Mouse (Mus musculus): Measurements from ENCODE around the gene Gde1. TPM values are rescaled to one million over a fixed set of nuclear protein-coding genes. Genes with fewer than 3 reads are reported as not detected.

Gene Gde1
- polyA plus RNA-seq, 1 experiment from 2014 or later, result 102 TPM

- 95% methylated on average over 15 of the region's 15 CpGs for WGBS
- no peak for DNase-seq (ENCODE audit: low spot score)
- H3K4me3 ChIP-seq, result no peak overlapping the region
- no peaks in the 10 kb centered on the region for H3K9me3 ChIP-seq
- H3K27me3 ChIP-seq (ENCODE audit: insufficient read depth, poor library complexity, severe bottlenecking), result peaks cover 5% of the 10 kb centered on the region; the same call in 1 of the 2 replicates
- H3K27ac ChIP-seq, result no peak overlapping the region
- H3K36me3 ChIP-seq, result peaks cover 34% of the 10 kb centered on the region
- H3K4me1 ChIP-seq (replicated peaks), result peaks cover 35% of the 10 kb centered on the region
Measured at GRCm38 (mm10) chr7:118703144-118703561, 2.4 kb downstream of the Gde1 start.

GRCm38 (mm10) chr7:118698882-118699281 lies 6.7 kb downstream of the Gde1 start:
- no peaks in the 10 kb centered on the region for H3K9me3 ChIP-seq
- 95% methylated on average over 9 of the region's 9 CpGs for WGBS
- no peaks in the 10 kb centered on the region for H3K27me3 ChIP-seq (ENCODE audit: insufficient read depth, poor library complexity, severe bottlenecking)
- peaks cover 76% of the 10 kb centered on the region for H3K36me3 ChIP-seq
- DNase-seq (ENCODE audit: low spot score), result no peak
- H3K4me1 ChIP-seq (replicated peaks), result peaks cover 9% of the 10 kb centered on the region
- no peak overlapping the region for H3K4me3 ChIP-seq
- H3K27ac ChIP-seq, result no peak overlapping the region

GRCm38 (mm10) chr7:118697168-118697567 lies 8.4 kb downstream of the Gde1 start:
- no peak for DNase-seq (ENCODE audit: low spot score)
- no peaks in the 10 kb centered on the region for H3K9me3 ChIP-seq
- H3K36me3 ChIP-seq, result peaks cover 79% of the 10 kb centered on the region
- 85% methylated on average over 4 of the region's 4 CpGs for WGBS
- no peak overlapping the region for H3K27ac ChIP-seq
- H3K4me1 ChIP-seq (replicated peaks), result no peaks in the 10 kb centered on the region
- no peaks in the 10 kb centered on the region for H3K27me3 ChIP-seq (ENCODE audit: insufficient read depth, poor library complexity, severe bottlenecking)
- no peak overlapping the region for H3K4me3 ChIP-seq

- peaks cover 79% of the 10 kb centered on the region for H3K36me3 ChIP-seq
- no peaks in the 10 kb centered on the region for H3K27me3 ChIP-seq (ENCODE audit: insufficient read depth, poor library complexity, severe bottlenecking)
- no peak for DNase-seq (ENCODE audit: low spot score)
- no peak overlapping the region for H3K4me3 ChIP-seq
- H3K4me1 ChIP-seq (replicated peaks), result no peaks in the 10 kb centered on the region
- H3K27ac ChIP-seq, result no peak overlapping the region
- H3K9me3 ChIP-seq, result no peaks in the 10 kb centered on the region
- WGBS, result 93% methylated on average over 6 of the region's 6 CpGs
Measured at GRCm38 (mm10) chr7:118696146-118696545, 9.4 kb downstream of the Gde1 start.

GRCm38 (mm10) chr7:118691287-118691686 lies 14.3 kb downstream of the Gde1 start:
- H3K4me1 ChIP-seq (replicated peaks), result no peaks in the 10 kb centered on the region
- no peak for DNase-seq (ENCODE audit: low spot score)
- H3K4me3 ChIP-seq, result no peak overlapping the region
- H3K36me3 ChIP-seq, result peaks cover 94% of the 10 kb centered on the region
- no peaks in the 10 kb centered on the region for H3K27me3 ChIP-seq (ENCODE audit: insufficient read depth, poor library complexity, severe bottlenecking)
- no peak overlapping the region for H3K27ac ChIP-seq
- H3K9me3 ChIP-seq, result no peaks in the 10 kb centered on the region
- 91% methylated on average over 2 of the region's 2 CpGs for WGBS

- H3K4me3 ChIP-seq, result no peak overlapping the region
- DNase-seq (ENCODE audit: low spot score), result no peak
- 0 out of 2 replicates have a peak, but pooled peaks cover 2% of the 10 kb centered on the region for H3K4me1 ChIP-seq (replicated peaks)
- no peak overlapping the region for H3K27ac ChIP-seq
- no peaks in the 10 kb centered on the region for H3K9me3 ChIP-seq
- 88% methylated on average over 7 of the region's 7 CpGs for WGBS
- peaks cover 73% of the 10 kb centered on the region for H3K36me3 ChIP-seq
- H3K27me3 ChIP-seq (ENCODE audit: insufficient read depth, poor library complexity, severe bottlenecking), result no peaks in the 10 kb centered on the region
Measured at GRCm38 (mm10) chr7:118689088-118689487, 16.5 kb downstream of the Gde1 start.

GRCm38 (mm10) chr7:118688199-118688598 lies 17.4 kb downstream of the Gde1 start:
- Histone ChIP-seq H3K4me3 (no peak overlapping the region), H3K27me3 (ENCODE audit: insufficient read depth, poor library complexity, severe bottlenecking) (no peaks in the 10 kb centered on the region), H3K36me3 (peaks cover 66% of the 10 kb centered on the region), H3K27ac (no peak overlapping the region), H3K9me3 (no peaks in the 10 kb centered on the region), H3K4me1 (replicated peaks) (0 out of 2 replicates have a peak, but pooled peaks cover 2% of the 10 kb centered on the region)
- DNase-seq (ENCODE audit: low spot score), result peak; percentile 81
- 30% methylated on average over 5 of the region's 5 CpGs for WGBS

- no peaks in the 10 kb centered on the region for H3K9me3 ChIP-seq
- H3K36me3 ChIP-seq, result no peaks in the 10 kb centered on the region
- H3K4me3 ChIP-seq, result no peak overlapping the region
- 91% methylated on average over 4 of the region's 4 CpGs for WGBS
- no peaks in the 10 kb centered on the region for H3K4me1 ChIP-seq (replicated peaks)
- no peaks in the 10 kb centered on the region for H3K27me3 ChIP-seq (ENCODE audit: insufficient read depth, poor library complexity, severe bottlenecking)
- no peak for DNase-seq (ENCODE audit: low spot score)
- no peak overlapping the region for H3K27ac ChIP-seq
Measured at GRCm38 (mm10) chr7:118676826-118677225, 28.8 kb downstream of the Gde1 start.

GRCm38 (mm10) chr7:118670142-118670541 lies 35.4 kb downstream of the Gde1 start:
- Histone ChIP-seq H3K4me3 (no peak overlapping the region), H3K27me3 (ENCODE audit: insufficient read depth, poor library complexity, severe bottlenecking) (no peaks in the 10 kb centered on the region), H3K9me3 (no peaks in the 10 kb centered on the region), H3K4me1 (replicated peaks) (no peaks in the 10 kb centered on the region), H3K27ac (no peak overlapping the region), H3K36me3 (no peaks in the 10 kb centered on the region)
- 71% methylated on average over 4 of the region's 4 CpGs for WGBS
- DNase-seq (ENCODE audit: low spot score), result no peak

GRCm38 (mm10) chr7:118667773-118668172 lies 37.8 kb downstream of the Gde1 start:
- 92% methylated on average over 2 of the region's 2 CpGs for WGBS
- Histone ChIP-seq H3K36me3 (no peaks in the 10 kb centered on the region), H3K27ac (no peak overlapping the region), H3K27me3 (ENCODE audit: insufficient read depth, poor library complexity, severe bottlenecking) (no peaks in the 10 kb centered on the region), H3K4me3 (no peak overlapping the region), H3K9me3 (peaks cover 10% of the 10 kb centered on the region), H3K4me1 (replicated peaks) (no peaks in the 10 kb centered on the region)
- DNase-seq (ENCODE audit: low spot score), result no peak

GRCm38 (mm10) chr7:118656730-118657129 lies 48.8 kb downstream of the Gde1 start:
- Histone ChIP-seq H3K9me3 (no peaks in the 10 kb centered on the region), H3K4me3 (no peak overlapping the region), H3K4me1 (replicated peaks) (peaks cover 6% of the 10 kb centered on the region), H3K27ac (peak overlapping the region; percentile 64; the same call in 1 of the 2 replicates), H3K27me3 (ENCODE audit: insufficient read depth, poor library complexity, severe bottlenecking) (no peaks in the 10 kb centered on the region), H3K36me3 (no peaks in the 10 kb centered on the region)
- DNase-seq (ENCODE audit: low spot score), result peak; percentile 4
- WGBS, result 38% methylated on average over 6 of the region's 6 CpGs

- Histone ChIP-seq H3K36me3 (no peaks in the 10 kb centered on the region), H3K27me3 (ENCODE audit: insufficient read depth, poor library complexity, severe bottlenecking) (no peaks in the 10 kb centered on the region), H3K4me3 (no peak overlapping the region), H3K4me1 (replicated peaks) (peaks cover 10% of the 10 kb centered on the region), H3K27ac (no peak overlapping the region), H3K9me3 (no peaks in the 10 kb centered on the region)
- no peak for DNase-seq (ENCODE audit: low spot score)
- 85% methylated on average over 6 of the region's 6 CpGs for WGBS
Measured at GRCm38 (mm10) chr7:118652572-118653295, 52.8 kb downstream of the Gde1 start.

- H3K4me1 ChIP-seq (replicated peaks), result 0 out of 2 replicates have a peak, but pooled peaks cover 5% of the 10 kb centered on the region
- H3K9me3 ChIP-seq, result no peaks in the 10 kb centered on the region
- no peak overlapping the region for H3K27ac ChIP-seq
- 89% methylated on average over 1 of the region's 1 CpGs for WGBS
- H3K36me3 ChIP-seq, result no peaks in the 10 kb centered on the region
- no peak overlapping the region for H3K4me3 ChIP-seq
- H3K27me3 ChIP-seq (ENCODE audit: insufficient read depth, poor library complexity, severe bottlenecking), result no peaks in the 10 kb centered on the region
- no peak for DNase-seq (ENCODE audit: low spot score)
Measured at GRCm38 (mm10) chr7:118650891-118651290, 54.7 kb downstream of the Gde1 start.
